Mouse (Mus musculus) retina, postnatal 1 day (tissue): ENCODE data around the gene Gm20388.
A peak's percentile ranks its signal among the peaks of the same experiment; 100 is the strongest.

ENCODE experiments used
- DNase-seq: peaks from one replicate; pipeline ENCODE4 v3.0.0-alpha.2; 2012

The Gm20388 gene

DNA sequence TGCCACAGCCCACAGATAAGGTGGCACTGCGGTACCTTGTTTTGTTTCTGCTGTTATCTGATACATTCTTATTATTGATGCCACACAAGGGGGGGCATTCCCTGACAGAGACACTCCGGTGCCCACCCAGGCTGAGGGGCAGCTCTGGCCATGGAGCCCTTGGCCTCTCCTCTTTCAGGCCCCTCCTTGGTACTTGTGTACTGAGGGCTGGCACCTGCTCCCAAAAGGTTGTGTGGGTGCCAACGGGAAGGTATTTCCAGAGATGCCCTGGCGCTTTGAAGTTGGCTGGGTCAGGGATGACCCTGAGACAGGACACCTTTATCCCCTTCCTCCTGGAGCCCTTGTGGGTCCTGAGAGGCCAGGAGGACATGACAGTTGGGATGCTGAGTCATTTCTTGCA is 2231.8 kb downstream of the Gm20388 start:
- no peak for DNase-seq

DNA sequence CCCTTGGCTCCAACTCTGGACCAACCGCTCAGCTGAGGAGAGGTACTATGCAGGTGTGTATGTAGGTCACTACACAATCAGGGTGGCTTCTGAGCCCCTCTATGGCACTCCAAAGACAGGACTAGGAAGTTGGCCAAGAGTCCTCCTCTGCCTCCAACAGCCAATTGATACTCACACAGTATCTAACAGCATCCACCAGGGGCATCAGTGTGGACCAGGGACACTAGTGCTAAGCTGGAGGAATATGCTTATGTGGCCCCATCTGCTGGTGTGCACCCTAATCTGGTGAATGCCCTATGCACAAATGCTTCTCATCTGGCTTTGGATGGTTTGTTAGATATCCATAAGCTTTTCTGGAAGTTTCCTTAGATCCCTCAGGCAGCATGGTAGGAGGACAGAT is 2232.6 kb downstream of the Gm20388 start:
- peak; percentile 19 for DNase-seq

DNA sequence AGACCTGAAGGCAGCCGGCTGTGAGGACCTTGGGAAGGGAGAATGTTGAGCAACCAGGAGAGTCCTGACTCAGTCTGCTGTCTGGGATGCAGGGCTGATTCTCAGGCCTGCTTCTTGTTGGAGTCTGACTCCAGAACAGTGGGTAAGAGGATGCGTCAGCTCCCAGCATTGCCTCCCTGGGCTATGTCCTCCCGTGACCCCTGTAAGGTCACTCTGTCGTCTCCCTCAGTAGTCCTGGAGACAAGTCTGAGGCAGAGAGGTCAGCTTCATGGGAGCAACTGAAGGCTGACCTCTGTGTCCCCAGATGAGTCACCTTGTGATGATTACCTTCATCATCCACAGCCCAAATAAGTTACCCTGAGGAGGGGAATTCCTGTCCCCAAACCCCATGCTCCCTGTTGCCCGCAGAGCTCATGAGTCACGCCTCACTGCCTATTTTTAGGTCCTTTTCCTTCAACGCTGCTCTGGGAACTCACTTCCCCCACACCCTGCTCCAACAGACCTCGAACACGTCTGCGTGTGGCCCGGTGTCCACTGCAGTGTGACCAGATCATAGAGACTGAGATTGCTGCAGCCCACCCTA is 2234.2 kb downstream of the Gm20388 start:
- DNase-seq = no peak

DNA sequence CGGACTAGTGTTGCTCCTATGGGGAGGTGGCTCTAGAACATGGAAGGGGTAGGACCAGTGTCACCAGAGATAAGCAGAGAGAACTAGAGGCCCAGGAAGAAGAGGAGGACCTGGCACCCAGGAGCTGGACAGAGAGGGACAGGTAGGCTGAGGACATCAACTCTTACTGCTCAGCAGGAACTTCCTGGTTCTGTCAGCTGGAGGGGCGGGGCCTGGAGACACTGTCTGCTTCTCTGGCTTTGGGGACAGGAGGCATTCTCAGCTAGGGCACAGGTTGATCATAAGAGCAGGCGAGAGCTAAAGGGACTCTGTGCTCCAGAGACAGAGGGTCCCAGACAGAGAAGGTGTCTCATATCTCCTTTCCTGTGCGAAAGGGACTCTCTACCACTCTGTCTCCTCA is 2238.4 kb downstream of the Gm20388 start:
- no peak for DNase-seq

DNA sequence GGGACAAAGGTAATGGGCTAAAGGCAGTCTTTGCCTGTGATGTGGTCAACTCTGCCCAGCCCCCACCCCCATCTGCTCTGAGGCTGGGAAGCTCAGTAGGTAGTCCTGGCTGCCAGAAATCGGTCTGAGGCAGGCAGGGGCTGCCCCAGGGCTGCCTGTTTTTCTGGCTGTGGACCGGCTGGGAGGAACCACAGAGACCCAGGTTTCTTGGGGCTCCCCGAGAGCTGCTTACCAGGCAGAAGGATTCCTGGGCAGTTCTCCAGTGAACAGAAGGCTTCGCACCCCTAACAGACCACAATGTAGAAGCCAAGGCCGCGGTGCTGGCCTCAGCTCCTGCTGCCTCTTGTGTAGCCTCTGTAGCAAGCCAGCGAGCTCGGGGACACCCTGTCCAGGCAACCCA is 2239.0 kb downstream of the Gm20388 start:
- DNase-seq = no peak

DNA sequence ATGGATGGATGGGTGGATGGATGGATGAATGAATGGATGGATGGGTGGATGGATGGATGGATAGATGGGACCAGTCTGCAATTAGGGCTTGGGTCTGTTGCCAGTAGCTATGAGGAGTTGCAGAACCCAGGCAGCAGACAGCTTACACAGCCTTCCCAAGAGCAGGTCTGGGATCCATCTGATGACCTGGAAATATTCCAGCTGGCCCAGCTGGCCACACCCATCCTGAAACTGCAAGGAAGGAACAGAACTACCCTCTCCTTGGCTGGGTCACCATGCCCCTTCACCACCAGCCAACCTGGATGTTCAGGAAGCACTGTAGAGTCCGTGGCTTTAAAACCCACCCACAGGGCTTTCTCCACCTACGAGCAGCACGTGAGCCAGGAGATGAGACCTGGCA is 2240.9 kb downstream of the Gm20388 start:
- no peak for DNase-seq

DNA sequence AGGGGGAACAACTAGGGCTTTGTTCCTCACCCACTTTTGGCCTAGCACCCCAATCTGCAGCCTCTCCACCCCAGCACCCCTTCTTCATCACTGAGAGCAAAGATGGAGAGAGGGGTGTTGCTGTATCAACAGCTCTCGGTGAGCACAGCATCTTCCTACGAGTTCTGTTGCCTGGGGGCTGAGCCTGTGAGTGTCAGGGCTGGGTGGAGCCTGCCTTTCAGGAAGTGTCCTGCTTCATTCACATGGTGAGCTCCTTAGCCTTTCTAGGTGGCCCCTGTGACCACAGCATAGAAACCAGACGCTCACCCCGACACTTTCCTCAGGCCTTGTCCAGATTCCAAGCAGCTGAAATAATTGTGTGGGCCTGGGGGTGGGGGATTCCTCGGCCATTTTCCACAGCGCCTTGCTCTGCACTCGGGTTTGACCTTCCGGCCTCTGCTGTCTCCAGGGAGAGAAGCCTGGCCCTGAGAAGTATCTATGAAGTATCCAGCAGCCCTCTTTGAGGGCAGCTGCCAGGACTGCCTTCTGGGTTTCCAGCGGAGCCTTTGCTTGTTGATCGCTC is 2244.5 kb downstream of the Gm20388 start:
- DNase-seq = no peak

DNA sequence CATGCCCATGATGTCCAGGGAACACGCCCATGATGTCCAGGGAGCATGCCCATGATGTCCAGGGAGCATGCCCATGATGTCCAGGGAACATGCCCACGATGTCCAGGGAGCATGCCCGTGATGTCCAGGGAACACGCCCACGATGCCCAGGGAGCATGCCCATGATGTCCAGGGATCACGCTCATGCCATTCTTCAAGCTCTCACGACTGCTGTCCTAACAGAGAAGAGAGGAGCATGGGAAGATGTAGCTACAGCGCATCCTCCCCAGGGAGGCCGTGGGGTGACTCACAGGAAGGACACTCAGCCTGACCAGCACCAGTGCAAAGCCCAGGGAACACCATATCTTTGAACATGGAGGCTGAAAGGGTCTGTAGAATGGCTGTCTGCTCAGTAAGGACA is 2245.3 kb downstream of the Gm20388 start:
- no peak for DNase-seq

DNA sequence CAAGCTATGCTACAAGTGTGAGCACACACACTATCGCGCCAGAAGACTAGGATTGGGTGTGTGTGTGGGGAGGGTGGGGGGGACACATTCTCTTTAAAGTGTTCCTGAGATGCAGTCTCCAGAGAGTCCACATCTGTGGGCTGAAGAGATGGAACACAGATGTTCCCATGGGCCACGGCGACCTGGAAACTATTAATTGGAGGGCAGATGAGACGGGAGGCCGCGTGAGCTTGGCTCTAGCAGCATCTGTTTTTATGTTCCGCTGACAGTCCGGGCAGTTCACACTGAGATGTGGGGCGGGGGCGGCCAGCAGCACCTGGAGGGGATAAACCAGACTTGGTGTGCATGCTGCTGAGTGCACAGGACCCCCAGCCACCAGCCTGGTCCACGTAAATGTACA is 2247.0 kb downstream of the Gm20388 start:
- no peak for DNase-seq

DNA sequence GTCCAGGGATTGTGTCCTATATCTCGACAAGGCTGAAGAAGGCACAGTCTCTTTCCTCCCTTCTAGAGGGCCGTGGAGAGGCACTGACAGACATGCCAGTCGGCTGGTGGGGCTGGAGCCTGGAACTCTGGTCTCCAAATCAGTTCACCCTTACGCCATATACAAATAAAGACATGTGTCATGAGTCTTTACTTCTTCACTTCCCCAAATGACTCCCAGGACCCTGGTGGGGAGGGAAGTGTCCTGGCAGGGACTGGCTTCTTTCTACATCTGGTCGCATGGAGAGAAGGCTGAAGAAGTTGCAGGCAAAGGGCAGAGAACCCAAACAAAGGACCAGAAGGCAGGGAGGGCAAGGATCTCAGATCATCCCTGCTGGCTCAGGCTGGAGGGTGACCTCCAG is 2249.5 kb downstream of the Gm20388 start:
- DNase-seq = no peak

DNA sequence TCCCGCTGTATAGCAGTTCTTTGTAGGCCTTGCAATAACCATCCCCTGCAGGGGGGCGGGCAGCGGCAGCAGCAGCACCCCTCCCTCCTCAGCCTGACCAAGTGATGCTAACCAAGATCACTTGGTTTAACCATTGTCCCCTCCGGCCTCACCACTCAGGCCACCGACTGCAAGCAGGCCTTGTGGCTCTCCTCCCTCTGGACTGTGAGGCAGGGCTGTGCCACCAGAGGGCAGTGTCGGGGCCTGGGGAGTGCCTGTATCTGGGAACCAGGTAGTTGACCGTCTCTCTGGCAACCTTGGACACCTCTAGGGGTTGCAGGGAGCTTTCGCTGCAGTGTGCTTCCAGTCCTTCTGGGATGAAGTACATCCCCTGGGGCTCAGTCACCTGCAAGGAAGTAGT is 2252.4 kb downstream of the Gm20388 start:
- peak; percentile 60 for DNase-seq

DNA sequence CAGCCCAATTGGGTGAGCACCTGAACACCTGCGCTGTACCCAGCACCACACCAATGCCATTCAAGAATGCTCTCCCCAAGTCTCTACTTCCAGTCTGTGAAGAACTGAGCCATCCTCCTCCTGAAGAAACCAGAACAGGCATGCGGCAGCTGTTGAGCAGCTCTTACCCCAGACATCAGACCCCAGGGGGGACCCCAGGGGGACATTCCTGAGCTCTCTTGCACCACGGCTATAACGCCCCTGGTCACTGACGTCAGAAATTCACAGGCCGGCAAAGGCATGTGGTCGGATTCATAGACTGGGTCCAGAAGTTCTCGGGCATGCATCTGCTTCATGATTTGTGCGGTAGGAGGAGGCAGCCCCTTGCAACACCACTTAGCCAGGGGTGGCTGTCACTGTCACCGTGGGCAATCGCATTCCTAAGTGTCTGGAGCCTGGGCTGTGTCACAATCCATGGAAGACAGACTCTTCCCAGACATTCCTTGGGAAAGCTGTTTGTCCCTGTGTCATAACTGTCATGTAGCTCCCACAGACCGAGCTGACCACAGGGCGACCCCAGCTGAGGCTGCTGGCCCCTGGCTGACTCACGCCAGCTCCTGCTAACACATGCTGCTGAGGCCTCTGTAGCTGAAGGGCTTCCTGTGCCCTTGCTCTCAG is 2256.7 kb downstream of the Gm20388 start:
- DNase-seq = no peak

DNA sequence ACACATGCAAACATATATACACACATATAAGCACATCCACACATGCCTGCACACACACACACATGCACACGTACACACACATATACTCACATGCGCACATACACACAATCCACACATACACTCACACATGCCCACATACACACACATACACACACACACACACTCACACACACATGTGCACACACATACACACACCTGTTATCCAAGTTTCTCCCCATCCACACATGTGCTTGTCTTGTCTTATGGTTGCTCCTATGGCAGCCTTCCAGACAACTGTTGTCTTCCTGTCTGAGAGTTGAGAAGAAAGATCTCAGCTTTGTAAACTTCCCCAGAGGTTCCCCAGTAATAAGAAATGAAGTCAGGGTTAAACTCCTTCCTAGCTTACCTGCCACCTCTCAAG is 2258.8 kb downstream of the Gm20388 start:
- DNase-seq = no peak

DNA sequence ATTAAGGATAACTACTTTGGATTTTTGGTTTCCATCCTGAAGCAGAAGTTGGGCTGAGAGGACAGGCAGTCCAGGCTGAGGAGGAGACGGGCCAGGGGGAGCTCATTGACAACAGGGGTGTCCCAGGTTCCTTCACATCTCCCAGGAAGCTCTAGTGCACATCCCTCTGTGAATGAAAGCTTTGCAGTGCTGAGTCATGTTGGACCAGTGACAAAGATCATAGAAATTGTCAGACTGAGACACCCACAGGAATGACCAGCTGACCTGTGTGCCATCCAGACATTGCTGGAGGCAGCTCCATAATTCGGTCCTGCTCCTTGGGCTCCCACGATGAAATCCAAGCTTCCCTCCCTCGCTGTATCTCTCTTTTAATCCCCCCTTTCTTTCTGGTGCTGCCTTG is 2261.2 kb downstream of the Gm20388 start:
- DNase-seq = no peak

DNA sequence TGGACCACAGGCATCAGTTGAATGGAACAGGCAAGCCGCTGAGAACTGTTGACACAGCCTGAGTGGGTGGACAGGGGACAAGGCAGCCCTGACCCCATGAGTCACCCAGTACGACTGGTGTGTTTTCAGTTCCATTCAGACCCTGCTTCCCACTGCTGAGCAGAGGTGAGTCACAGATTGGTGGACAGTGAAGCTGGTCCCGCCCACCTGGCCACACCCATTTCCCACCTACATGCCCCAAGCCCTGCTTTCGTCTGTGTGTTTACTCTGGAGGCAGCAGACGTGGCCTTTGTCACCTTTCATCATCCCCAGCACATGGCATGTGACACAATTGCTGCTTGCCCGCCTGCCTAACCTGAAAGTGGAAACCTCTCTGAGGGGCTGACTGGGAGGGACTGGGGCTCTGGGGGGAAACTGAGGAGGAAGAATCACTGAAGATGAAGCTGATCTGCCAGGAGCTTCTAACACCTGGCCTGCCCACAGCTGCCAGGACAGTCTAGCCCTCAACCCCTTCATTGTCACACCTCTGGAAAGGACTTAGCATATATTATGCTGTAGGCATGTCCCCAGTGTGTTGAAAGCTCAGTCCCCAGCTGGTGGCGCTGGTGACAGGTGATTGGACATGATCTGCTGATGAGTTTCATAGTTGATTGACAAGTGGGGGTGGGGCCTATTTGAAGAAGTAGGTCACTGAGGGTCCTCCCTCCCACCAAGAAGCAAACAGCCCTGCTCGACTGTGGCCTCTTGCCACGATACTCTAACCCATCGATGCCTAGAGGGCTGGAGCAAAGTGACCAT is 2263.7 kb downstream of the Gm20388 start:
- peak; percentile 66 for DNase-seq

DNA sequence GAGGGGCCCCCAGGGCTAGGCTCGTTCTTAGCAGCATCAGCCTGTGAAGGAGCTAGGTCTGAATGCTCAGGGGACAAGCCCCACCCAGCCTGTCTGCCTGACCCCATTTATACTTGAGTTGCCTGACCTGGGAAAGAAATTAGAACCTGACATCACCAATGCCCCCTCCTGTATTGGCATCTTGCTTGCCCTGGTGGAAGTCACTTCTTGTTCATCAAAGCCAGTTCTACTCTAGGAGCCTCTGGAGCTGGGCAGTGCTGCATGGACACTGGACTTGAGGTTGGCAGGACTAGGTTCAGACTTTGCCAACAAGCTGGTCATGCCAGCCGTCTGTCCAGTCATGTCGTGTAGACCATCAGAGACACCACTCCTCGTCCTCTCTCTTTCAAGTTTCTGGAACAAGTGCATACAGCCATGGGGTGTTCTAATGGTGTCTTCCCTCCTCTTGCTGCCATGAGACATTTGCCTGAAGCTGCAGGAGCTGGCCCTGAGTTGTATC is 2267.8 kb downstream of the Gm20388 start:
- no peak for DNase-seq

DNA sequence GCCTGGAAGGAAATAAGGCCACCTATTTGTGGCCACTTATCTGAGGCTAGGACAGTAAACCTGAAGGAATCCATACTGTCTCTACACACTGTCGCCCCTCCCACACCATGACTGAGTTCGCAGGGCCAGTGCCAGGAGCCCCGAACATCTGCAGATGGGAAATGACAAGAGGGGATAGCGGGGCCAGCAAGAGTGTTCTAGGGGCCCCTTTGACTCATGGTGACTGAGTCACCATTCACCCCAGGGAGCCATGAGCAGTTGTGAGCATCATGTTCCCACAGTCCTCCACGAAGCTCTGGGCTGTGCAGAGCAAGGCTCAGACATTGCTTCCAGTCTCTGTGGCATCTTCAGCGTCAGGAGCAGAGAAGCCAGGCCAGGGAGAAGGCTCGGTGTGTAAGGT is 2268.7 kb downstream of the Gm20388 start:
- DNase-seq = no peak

DNA sequence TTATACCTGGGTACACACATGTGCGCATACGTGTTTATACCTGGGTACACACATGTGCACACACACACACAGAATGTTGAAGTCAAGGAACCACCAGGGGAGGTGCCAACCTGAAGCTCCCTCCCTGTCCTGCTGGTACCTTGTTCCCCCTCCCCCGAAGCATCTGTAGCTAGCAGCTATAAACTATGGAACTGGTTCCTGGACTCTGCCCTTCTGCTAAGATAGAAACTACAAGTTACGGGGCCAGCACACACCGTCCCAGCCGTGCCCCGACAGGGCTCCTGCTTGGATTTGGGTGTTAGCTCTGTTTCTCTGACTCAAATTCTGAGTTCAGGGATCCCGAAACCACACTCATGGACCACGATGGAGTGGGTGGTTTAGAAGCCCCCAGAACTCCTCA is 2269.5 kb downstream of the Gm20388 start:
- DNase-seq = no peak

DNA sequence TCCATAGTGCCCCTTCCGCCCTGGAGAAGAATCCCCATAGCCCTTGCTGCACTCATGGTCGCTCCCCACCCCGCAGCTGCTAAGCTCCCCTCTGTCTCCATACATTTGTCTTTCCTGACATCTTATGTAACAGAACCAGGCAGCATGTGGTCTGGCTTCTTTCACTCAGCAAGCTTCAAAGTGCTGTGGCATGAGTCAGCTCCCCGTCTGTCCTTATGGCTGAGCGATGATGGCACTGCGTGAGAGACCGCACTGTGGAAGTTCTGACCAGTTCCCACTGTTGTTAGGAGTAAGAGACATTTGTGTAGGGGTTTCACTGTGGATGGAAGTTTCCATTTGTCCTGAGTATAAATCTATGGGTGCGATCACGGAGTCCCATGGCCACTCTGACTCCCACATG is 2270.8 kb downstream of the Gm20388 start:
- DNase-seq = no peak

DNA sequence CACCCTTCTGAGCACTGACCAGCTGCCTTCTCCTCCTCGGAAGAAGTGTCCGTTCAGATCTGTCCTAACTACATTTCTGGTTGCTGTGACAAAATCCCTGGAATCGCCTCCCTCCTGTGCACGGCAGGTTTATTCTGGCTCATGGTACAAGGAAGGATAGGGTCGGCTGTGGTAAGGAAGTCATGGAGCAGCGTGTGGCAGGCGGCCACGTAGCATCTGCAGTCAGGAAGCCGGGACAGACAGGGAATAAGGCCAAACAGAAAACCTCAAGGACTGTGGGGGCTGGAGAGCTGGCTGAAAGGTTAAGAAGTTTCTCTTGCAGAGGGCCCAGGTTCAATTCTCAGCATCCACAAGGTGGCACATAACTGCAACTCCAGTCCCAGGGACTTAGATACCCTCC is 2271.3 kb downstream of the Gm20388 start:
- DNase-seq = no peak

DNA sequence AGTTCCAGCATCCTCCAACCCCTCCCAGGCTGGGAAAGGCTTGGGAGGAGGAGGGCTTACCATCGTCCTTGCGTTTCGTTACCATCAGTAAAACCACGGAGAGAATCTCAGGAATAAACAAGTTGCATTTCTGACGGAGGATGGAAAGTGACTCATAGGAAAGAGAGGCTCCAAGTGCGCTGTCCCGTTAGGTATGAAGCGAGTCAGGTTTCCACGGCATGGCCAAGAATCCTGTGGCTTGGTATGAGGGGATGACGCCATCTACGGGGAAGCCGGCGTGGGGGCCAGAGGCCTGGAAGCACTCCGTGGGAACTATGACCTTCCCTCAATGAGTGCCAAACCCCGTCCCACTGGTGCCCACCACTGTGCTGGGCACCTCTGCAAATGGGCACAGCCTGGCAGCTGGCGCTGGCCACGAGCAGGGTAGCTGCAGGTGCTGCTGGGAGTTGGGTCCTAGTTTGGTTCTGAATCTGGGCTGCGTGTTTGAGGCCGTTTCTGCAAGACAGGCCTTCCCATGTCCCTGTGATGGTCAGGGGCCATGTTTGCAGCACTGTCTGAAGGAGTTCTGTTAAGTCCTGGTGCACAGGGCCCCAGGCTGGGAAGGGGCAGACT is 2275.8 kb downstream of the Gm20388 start:
- DNase-seq = no peak

DNA sequence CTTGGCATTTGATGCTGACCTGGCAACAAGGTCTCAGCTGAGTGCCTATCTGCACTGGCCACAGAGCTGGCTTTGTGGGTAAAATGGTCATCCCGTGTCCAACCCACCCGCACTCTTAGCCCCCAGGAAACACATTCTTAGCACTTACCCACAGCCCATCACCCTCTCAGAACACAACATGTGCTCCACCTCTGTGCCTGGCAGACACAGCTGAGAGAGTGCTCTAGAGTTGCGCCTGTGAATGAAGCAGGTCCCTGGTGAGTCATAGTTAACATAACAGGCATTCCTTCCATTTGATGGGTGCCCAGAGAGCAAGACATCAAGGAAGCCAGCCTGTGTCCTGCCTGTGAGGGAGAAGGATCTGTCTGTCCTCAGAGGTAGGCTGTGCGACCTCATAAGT is 2276.6 kb downstream of the Gm20388 start:
- DNase-seq = no peak

DNA sequence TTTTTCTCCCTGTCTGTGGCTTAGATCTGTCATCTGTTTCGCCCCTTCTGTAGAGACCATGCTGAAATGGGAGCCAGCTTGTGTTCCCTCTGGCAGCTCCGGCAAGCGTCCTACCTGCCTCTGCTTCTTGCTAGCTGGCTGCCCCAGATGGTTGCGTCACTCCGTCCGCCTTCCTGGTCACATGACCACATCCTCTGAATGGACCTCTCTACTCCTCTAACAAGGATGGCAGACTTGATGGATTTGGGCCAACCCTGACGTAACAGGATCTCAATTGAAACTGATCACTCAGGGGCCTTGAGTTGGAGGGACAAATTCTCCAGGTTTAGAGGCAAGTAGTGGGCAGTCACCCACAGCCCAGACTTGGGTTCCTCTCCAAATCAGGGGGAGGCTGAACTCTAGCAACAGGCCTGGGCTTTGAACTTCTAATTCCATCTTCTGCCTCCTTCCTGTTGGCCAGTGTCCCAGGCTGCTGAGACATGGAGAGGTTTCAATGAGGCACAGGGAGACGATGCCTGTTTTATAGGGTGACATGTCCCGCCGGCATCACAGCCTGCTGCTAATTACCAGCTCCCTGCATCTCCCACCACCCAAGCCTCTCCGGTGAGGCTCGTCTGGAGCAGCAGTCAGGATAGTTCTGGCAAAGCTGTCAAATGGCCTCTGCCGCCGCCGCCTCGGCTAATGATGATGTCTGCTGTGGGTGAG is 2279.9 kb downstream of the Gm20388 start:
- DNase-seq = peak; percentile 78
